Mouse (Mus musculus) left cerebral cortex, postnatal 25 days (tissue): Measurements from ENCODE around the gene Il12b. TPM values are rescaled to one million over a fixed set of nuclear protein-coding genes. Genes with fewer than 3 reads are reported as not detected.

Experiments used
- total RNA-seq, 2 experiments: library from RNA; stranded (reverse); gene quantifications; 2 replicates each; pipeline ENCODE4 v1.2.3; 2021

The Il12b gene
- total RNA-seq, 2 experiments from 2014 or later = not detected

Other genes with a start within 250 kb of the Il12b start
- 10 to 100 TPM; 48.6 to 52.0 TPM for gene Ublcp1, start 70.4 kb downstream of the Il12b start, total RNA-seq
- gene Rnf145, start 118.9 kb downstream of the Il12b start, total RNA-seq = 100 to 1,000 TPM in 1 of 2 experiments, 10 to 100 TPM in 1; 93.7 to 110 TPM
- 1 to 10 TPM; 2.4 to 5.1 TPM for gene Ebf1, start 217.3 kb downstream of the Il12b start, total RNA-seq